Mouse (Mus musculus) stomach, postnatal 0 days (tissue): ENCODE data around the gene Plekha5.

Experiments used
- CTCF ChIP-seq: IDR thresholded peaks from 2 replicates; pipeline ENCODE4 v1.5.1; 2016; ENCODE audit warnings: antibody characterized with exemption, low read depth, mild to moderate bottlenecking, moderate library complexity
- EP300 ChIP-seq: optimal IDR thresholded peaks from 2 replicates; pipeline ENCODE3; 2016; ENCODE audit warnings: antibody characterized with exemption

- TF ChIP-seq CTCF (no peak), EP300 (no peak)
These were observed 200.5 kb downstream of the Plekha5 start for GRCm38 (mm10) chr6:140624096-140625051.
